Mouse (Mus musculus) left cerebral cortex, adult 8-10 months (tissue): ENCODE results near the gene Adamts8. TPM values are rescaled to one million over a fixed set of nuclear protein-coding genes. Genes with fewer than 3 reads are reported as not detected.

Source experiments
- DNase-seq, 2 experiments: peaks; one replicate each; pipeline ENCODE4 v3.0.0; 2022; ENCODE audit warnings: low spot score in 2 of 2
- total RNA-seq, 4 experiments: library from RNA; stranded (reverse); gene quantifications; 2 replicates each; pipeline ENCODE4 v1.2.4; 2022

The Adamts8 gene
- total RNA-seq, 4 experiments from 2014 or later: 2.9 to 3.8 (median 3.0) TPM

GRCm38 (mm10) chr9:30976339-30977023 is 34.1 kb downstream of the Adamts8 start:
- DNase-seq: no peak

- no peak for DNase-seq
These were observed 38.1 kb downstream of the Adamts8 start for GRCm38 (mm10) chr9:30980467-30980866.

- DNase-seq: no peak
These were observed 43.4 kb downstream of the Adamts8 start for GRCm38 (mm10) chr9:30985782-30986181.

GRCm38 (mm10) chr9:30993106-30993505 is 50.7 kb downstream of the Adamts8 start:
- no peak for DNase-seq

- no peak for DNase-seq
These were observed 54.5 kb downstream of the Adamts8 start for GRCm38 (mm10) chr9:30996590-30997562.

GRCm38 (mm10) chr9:31000641-31001040 is 58.3 kb downstream of the Adamts8 start:
- DNase-seq: no peak

GRCm38 (mm10) chr9:31002528-31002927 is 60.2 kb downstream of the Adamts8 start:
- DNase-seq: no peak

- no peak for DNase-seq
These were observed 67.0 kb downstream of the Adamts8 start for GRCm38 (mm10) chr9:31009334-31009733.

- DNase-seq: no peak
These were observed 67.7 kb downstream of the Adamts8 start for GRCm38 (mm10) chr9:31010040-31010439.

GRCm38 (mm10) chr9:31010749-31011148 is 68.4 kb downstream of the Adamts8 start:
- DNase-seq: no peak

- DNase-seq: no peak
These were observed 69.2 kb downstream of the Adamts8 start for GRCm38 (mm10) chr9:31011533-31011932.

GRCm38 (mm10) chr9:31012674-31013073 is 70.3 kb downstream of the Adamts8 start:
- no peak for DNase-seq

- DNase-seq: no peak
These were observed 71.1 kb downstream of the Adamts8 start for GRCm38 (mm10) chr9:31013415-31013814.

Other genes with a start within 250 kb of the Adamts8 start
- 1 to 10 TPM; 4.2 to 5.0 (median 4.7) TPM for gene Adamts15, start 20.1 kb upstream of the Adamts8 start, total RNA-seq
- 10 to 100 TPM; 35.5 to 49.7 (median 40.8) TPM for gene Zbtb44, start 88.1 kb downstream of the Adamts8 start, total RNA-seq
- 1 to 10 TPM in 3 of 4 experiments, under 1 TPM in 1; 0.96 to 9.2 (median 4.0) TPM for gene St14, start 189.3 kb downstream of the Adamts8 start, total RNA-seq